Mouse (Mus musculus): ENCODE data around the gene Zfp52. TPM values are rescaled to one million over a fixed set of nuclear protein-coding genes. Genes with fewer than 3 reads are reported as not detected.

Gene Zfp52
- polyA plus RNA-seq, 1 experiment from 2014 or later = 15.6 TPM

GRCm38 (mm10) chr17:21516201-21517129 is 18.9 kb upstream of the Zfp52 start:
- POLR2A ChIA-PET = interaction anchor here (0.9 to 1.8 kb wide), 4 partner anchors 10 to 94 kb away, joined by 3 to 4 read pairs (median 3); partner anchors contain the start of gene Zfp54

GRCm38 (mm10) chr17:21517130-21517671 is 18.1 kb upstream of the Zfp52 start:
- no peaks in the 10 kb centered on the region for H3K27me3 ChIP-seq
- DNase-seq (ENCODE audit: low read depth, low spot score) = no peak
- ATAC-seq = no peak
- in situ Hi-C loops (cut with MboI; ENCODE audit: low pct_unique_long_range_greater_than_20kb) = loop anchor here (5.0 kb wide), 2 partner anchors 90 to 245 kb away; no protein-coding TSS in a partner anchor
- TF ChIP-seq CTCF (IDR thresholded peaks at IDR 0.05) = no peak
- ChIA-PET POLR2A (interaction anchor here (1.1 to 1.8 kb wide), 2 partner anchors 9 to 19 kb away, joined by 3 to 4 read pairs; no protein-coding TSS in a partner anchor), CTCF (interaction anchor here (1.1 to 3.6 kb wide), 7 partner anchors 10 to 245 kb away, joined by 3 to 34 read pairs (median 5); partner anchors contain the start of genes Zfp51, Zfp52, Zfp54 and Zfp948)

More at GRCm38 (mm10) chr17:21516201-21517129, 18.9 kb upstream of the Zfp52 start:
- no peaks in the 10 kb centered on the region for H3K27me3 ChIP-seq
- ATAC-seq = peak; percentile 90
- TF ChIP-seq CTCF (IDR thresholded peaks at IDR 0.05) = no peak
- in situ Hi-C loops (cut with MboI; ENCODE audit: low pct_unique_long_range_greater_than_20kb) = loop anchor here (5.0 kb wide), 2 partner anchors 89 to 244 kb away; no protein-coding TSS in a partner anchor
- no peak for DNase-seq (ENCODE audit: low read depth, low spot score)
- CTCF ChIA-PET = interaction anchor here (1.1 to 3.6 kb wide), 12 partner anchors 10 to 244 kb away, joined by 3 to 34 read pairs (median 5); partner anchors contain the start of genes Zfp51, Zfp52, Zfp54 and Zfp948

- POLR2A ChIA-PET = interaction anchor here (1.3 kb wide), 1 partner anchor 9 kb away, joined by 4 read pairs; no protein-coding TSS in a partner anchor
- TF ChIP-seq CTCF (IDR thresholded peaks at IDR 0.05) = no peak
- ATAC-seq (peak; percentile 88), DNase-seq (ENCODE audit: low read depth, low spot score) (no peak)
- in situ Hi-C loops (cut with MboI; ENCODE audit: low pct_unique_long_range_greater_than_20kb) = no loop called here
- H3K27me3 ChIP-seq = no peaks in the 10 kb centered on the region
- CTCF ChIA-PET = no interaction called here
Observed at GRCm38 (mm10) chr17:21526270-21526669, 9.1 kb upstream of the Zfp52 start.

- ChIA-PET CTCF (no interaction called here), POLR2A (no interaction called here)
- in situ Hi-C loops (cut with MboI; ENCODE audit: low pct_unique_long_range_greater_than_20kb) = no loop called here
- TF ChIP-seq CTCF (IDR thresholded peaks at IDR 0.05) = no peak
- no peaks in the 10 kb centered on the region for H3K27me3 ChIP-seq
- ATAC-seq (no peak), DNase-seq (ENCODE audit: low read depth, low spot score) (no peak)
Observed at GRCm38 (mm10) chr17:21530645-21531330, 4.6 kb upstream of the Zfp52 start.

- POLR2A ChIA-PET = no interaction called here
- in situ Hi-C loops (cut with MboI; ENCODE audit: low pct_unique_long_range_greater_than_20kb) = no loop called here
- no peak for TF ChIP-seq CTCF (IDR thresholded peaks at IDR 0.05)
- CTCF ChIA-PET = interaction anchor here (1.2 to 1.5 kb wide), 2 partner anchors 8 to 259 kb away, joined by 3 to 4 read pairs; no protein-coding TSS in a partner anchor
- ATAC-seq (no peak), DNase-seq (ENCODE audit: low read depth, low spot score) (no peak)
- no peaks in the 10 kb centered on the region for H3K27me3 ChIP-seq
Observed at GRCm38 (mm10) chr17:21531621-21532020, 3.7 kb upstream of the Zfp52 start.

GRCm38 (mm10) chr17:21532101-21532951 is 3.0 kb upstream of the Zfp52 start:
- ChIA-PET POLR2A (no interaction called here), CTCF (interaction anchor here (1.2 to 1.5 kb wide), 3 partner anchors 9 to 260 kb away, joined by 3 to 6 read pairs (median 4); no protein-coding TSS in a partner anchor)
- TF ChIP-seq CTCF (IDR thresholded peaks at IDR 0.05) = peak; percentile 30
- H3K27me3 ChIP-seq = no peaks in the 10 kb centered on the region
- ATAC-seq = peak; percentile 75
- no peak for DNase-seq (ENCODE audit: low read depth, low spot score)
- in situ Hi-C loops (cut with MboI; ENCODE audit: low pct_unique_long_range_greater_than_20kb) = no loop called here

GRCm38 (mm10) chr17:21533961-21534360 is 1.4 kb upstream of the Zfp52 start:
- in situ Hi-C loops (cut with MboI; ENCODE audit: low pct_unique_long_range_greater_than_20kb) = no loop called here
- no peak for ATAC-seq
- H3K27me3 ChIP-seq = no peaks in the 10 kb centered on the region
- no peak for TF ChIP-seq CTCF (IDR thresholded peaks at IDR 0.05)
- ChIA-PET CTCF (interaction anchor here (0.8 to 4.0 kb wide), 11 partner anchors 15 to 262 kb away, joined by 3 to 34 read pairs (median 5); partner anchors contain the start of genes Zfp51, Zfp54 and Zfp948), POLR2A (interaction anchor here (0.6 to 1.2 kb wide), 2 partner anchors 18 to 62 kb away, joined by 3 to 4 read pairs; no protein-coding TSS in a partner anchor)
- no peak for DNase-seq (ENCODE audit: low read depth, low spot score)

- peak; percentile 51 for ATAC-seq
Observed at GRCm38 (mm10) chr17:21534460-21535095, 761 bp upstream of the Zfp52 start.

More at GRCm38 (mm10) chr17:21534460-21535095, 761 bp upstream of the Zfp52 start:
- DNase-seq (ENCODE audit: low read depth, low spot score) = no peak
- CTCF ChIA-PET = interaction anchor here (0.6 to 4.0 kb wide), 18 partner anchors 15 to 576 kb away, joined by 3 to 34 read pairs (median 4); partner anchors contain the start of genes Zfp51, Zfp54 and Zfp948
- POLR2A ChIA-PET = interaction anchor here (0.5 to 2.0 kb wide), 4 partner anchors 18 to 70 kb away, joined by 3 to 8 read pairs (median 4); partner anchors contain the start of gene Zfp948
- TF ChIP-seq CTCF (IDR thresholded peaks at IDR 0.05) = peak; percentile 81
- no peaks in the 10 kb centered on the region for H3K27me3 ChIP-seq
- in situ Hi-C loops (cut with MboI; ENCODE audit: low pct_unique_long_range_greater_than_20kb) = no loop called here
